Mouse (Mus musculus): Measurements from ENCODE around the gene Dync1li1. TPM values are rescaled to one million over a fixed set of nuclear protein-coding genes. Genes with fewer than 3 reads are reported as not detected.
"Not testable (repeated sequence)": the region's sequence is repeated elsewhere in the genome, so short reads cannot be mapped to it uniquely, and the experiment has no call there.

Gene Dync1li1
- polyA plus RNA-seq, 1 experiment from 2014 or later = 67.5 TPM

- 76% methylated on average over 6 of the region's 6 CpGs for WGBS
- H3K4me2 ChIP-seq = no peak overlapping the region
- no peaks in the 10 kb centered on the region for H3K27me3 ChIP-seq
- H3K9me3 ChIP-seq (replicated peaks) = no peaks in the 10 kb centered on the region
- H3K4me3 ChIP-seq (replicated peaks) = no peak overlapping the region
- H3K27ac ChIP-seq = no peak overlapping the region
- no peaks in the 10 kb centered on the region for H3K4me1 ChIP-seq
- H3K9ac ChIP-seq = no peak overlapping the region
- no peaks in the 10 kb centered on the region for H3K36me3 ChIP-seq
- ATAC-seq (replicated peaks; ENCODE audit: low FRiP score) = no peak
These were observed 8.1 kb upstream of the Dync1li1 start for GRCm38 (mm10) chr9:114680531-114680930.

- Histone ChIP-seq H3K4me2 (no peak overlapping the region), H3K27me3 (no peaks in the 10 kb centered on the region), H3K36me3 (no peaks in the 10 kb centered on the region), H3K9me3 (replicated peaks) (no peaks in the 10 kb centered on the region), H3K4me3 (replicated peaks) (no peak overlapping the region), H3K27ac (no peak overlapping the region), H3K9ac (no peak overlapping the region), H3K4me1 (no peaks in the 10 kb centered on the region)
- 84% methylated on average over 4 of the region's 4 CpGs for WGBS
- no peak for ATAC-seq (replicated peaks; ENCODE audit: low FRiP score)
These were observed 6.4 kb upstream of the Dync1li1 start for GRCm38 (mm10) chr9:114682193-114682592.

DNA sequence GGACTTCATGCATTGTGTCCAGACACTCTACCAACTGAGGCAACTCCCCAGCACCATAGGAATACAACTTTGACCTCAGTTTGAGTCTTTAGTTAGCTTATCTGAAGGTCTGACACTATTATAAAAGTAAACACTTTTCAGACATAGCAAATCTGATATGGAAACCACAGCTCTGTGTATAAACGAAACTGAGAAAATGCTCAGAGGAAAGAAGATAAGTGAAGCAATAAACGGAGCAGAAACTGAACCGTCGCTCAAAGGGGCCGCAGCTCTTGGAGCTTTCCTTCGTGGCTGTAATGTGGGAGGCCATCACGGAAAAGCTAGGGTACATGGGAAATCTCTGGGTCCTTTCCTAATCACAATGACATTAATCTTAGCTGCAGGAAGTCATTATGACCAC lies 2.3 kb upstream of the Dync1li1 start:
- no peak overlapping the region for H3K9ac ChIP-seq
- H3K4me2 ChIP-seq = no peak overlapping the region
- peaks cover 27% of the 10 kb centered on the region for H3K4me1 ChIP-seq
- no peaks in the 10 kb centered on the region for H3K27me3 ChIP-seq
- H3K27ac ChIP-seq = no peak overlapping the region
- WGBS = 89% methylated on average over 7 of the region's 7 CpGs
- H3K36me3 ChIP-seq = 0 out of 2 replicates have a peak, but pooled peaks cover under 1% of the 10 kb centered on the region
- no peak for ATAC-seq (replicated peaks; ENCODE audit: low FRiP score)
- no peak overlapping the region for H3K4me3 ChIP-seq (replicated peaks)
- no peaks in the 10 kb centered on the region for H3K9me3 ChIP-seq (replicated peaks)

DNA sequence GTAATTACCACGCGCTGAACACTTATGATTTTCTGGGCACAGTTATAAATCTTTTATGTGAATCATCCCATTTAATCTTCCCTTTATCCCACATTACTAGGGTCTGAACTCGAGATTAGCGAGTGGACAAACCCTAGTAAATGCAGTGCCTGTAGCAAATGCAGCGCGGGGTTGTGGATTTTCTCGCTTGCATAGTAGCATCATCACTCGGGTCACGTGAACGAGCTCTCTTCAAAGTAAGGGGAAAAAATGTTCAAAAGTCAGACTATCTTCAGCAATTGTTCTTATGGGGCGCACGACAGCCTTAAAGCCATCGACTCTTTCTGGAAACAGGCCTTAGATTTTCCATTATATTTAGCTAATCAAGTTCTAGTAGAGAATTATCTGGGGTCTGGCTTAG lies 951 bp upstream of the Dync1li1 start:
- Histone ChIP-seq H3K9me3 (replicated peaks) (no peaks in the 10 kb centered on the region), H3K27ac (no peak overlapping the region), H3K9ac (peak overlapping the region; percentile 76; the same call in 1 of the 2 replicates), H3K4me3 (replicated peaks) (peak overlapping the region; percentile 67), H3K36me3 (peaks cover 9% of the 10 kb centered on the region), H3K4me1 (peaks cover 27% of the 10 kb centered on the region), H3K27me3 (no peaks in the 10 kb centered on the region), H3K4me2 (peak overlapping the region; percentile 88)
- ATAC-seq (replicated peaks; ENCODE audit: low FRiP score) = no peak
- WGBS = 81% methylated on average over 13 of the region's 13 CpGs

DNA sequence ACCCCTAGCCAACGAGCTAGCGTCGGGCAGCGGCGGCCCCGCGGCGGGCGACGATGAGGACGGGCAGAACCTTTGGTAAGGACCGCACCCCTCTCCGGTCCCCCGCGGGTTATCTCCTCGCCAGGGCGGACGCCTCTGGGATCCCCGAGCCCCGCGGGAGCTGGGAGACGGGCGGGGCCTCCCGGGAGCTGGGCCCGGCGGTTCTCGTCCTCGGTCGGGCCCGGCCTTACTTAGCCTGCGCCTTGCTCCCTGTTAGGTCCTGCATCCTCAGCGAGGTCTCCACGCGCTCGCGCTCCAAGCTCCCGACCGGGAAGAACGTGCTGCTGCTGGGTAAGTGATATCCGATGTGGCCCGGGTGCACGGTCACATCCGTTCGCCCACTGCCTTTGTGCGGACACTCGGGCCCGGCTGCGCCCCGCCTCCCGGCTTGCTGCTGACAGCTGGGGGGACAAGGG lies 390 bp downstream of the Dync1li1 start:
- Histone ChIP-seq H3K4me1 (peaks cover 27% of the 10 kb centered on the region), H3K27ac (peak overlapping the region; percentile 85), H3K4me2 (peak overlapping the region; percentile 88), H3K9me3 (replicated peaks) (no peaks in the 10 kb centered on the region), H3K9ac (peak overlapping the region; percentile 76), H3K4me3 (replicated peaks) (peak overlapping the region; percentile 67), H3K27me3 (no peaks in the 10 kb centered on the region), H3K36me3 (peaks cover 22% of the 10 kb centered on the region)
- ATAC-seq (replicated peaks; ENCODE audit: low FRiP score) = peak; percentile 75
- WGBS = under 1% methylated on average over 50 of the region's 50 CpGs

GRCm38 (mm10) chr9:114690119-114690601 lies 1.6 kb downstream of the Dync1li1 start:
- peaks cover 32% of the 10 kb centered on the region for H3K36me3 ChIP-seq

DNA sequence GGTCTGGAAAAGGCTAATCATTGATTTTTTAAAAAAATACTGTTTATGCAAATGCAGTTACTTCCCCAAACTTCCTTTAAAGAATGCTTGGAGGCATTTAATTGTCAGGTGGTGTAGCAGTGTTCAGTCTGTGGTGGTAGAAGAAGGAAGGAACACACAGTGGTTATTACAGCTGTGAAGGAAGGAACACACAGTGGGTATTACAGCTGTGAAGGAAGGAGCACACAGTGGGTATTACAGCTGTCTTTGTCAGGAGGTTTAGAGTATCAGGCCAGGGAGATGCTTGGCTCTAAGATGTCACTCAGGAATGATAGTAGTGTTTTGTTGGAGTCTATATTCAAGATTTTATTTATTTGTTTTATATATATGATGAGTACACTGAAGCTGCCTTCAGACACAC lies 2.5 kb downstream of the Dync1li1 start:
- Histone ChIP-seq H3K36me3 (peaks cover 34% of the 10 kb centered on the region), H3K9ac (no peak overlapping the region), H3K4me3 (replicated peaks) (no peak overlapping the region), H3K27ac (no peak overlapping the region), H3K9me3 (replicated peaks) (no peaks in the 10 kb centered on the region), H3K27me3 (no peaks in the 10 kb centered on the region), H3K4me2 (peak overlapping the region; percentile 88; the same call in 1 of the 2 replicates), H3K4me1 (peaks cover 27% of the 10 kb centered on the region)
- no peak for ATAC-seq (replicated peaks; ENCODE audit: low FRiP score)

More at GRCm38 (mm10) chr9:114690119-114690601, 1.6 kb downstream of the Dync1li1 start:
- Histone ChIP-seq H3K4me3 (replicated peaks) (peak overlapping the region; percentile 67), H3K27me3 (no peaks in the 10 kb centered on the region), H3K4me2 (peak overlapping the region; percentile 88), H3K27ac (no peak overlapping the region), H3K9ac (peak overlapping the region; percentile 76; the same call in 1 of the 2 replicates), H3K9me3 (replicated peaks) (no peaks in the 10 kb centered on the region), H3K4me1 (peaks cover 27% of the 10 kb centered on the region)
- WGBS = 11% methylated on average over 10 of the region's 10 CpGs
- ATAC-seq (replicated peaks; ENCODE audit: low FRiP score) = no peak

GRCm38 (mm10) chr9:114695662-114696061 lies 7.1 kb downstream of the Dync1li1 start:
- not testable (repeated sequence) for ATAC-seq (replicated peaks; ENCODE audit: low FRiP score); H3K9me3 ChIP-seq (replicated peaks); H3K27ac ChIP-seq; H3K4me2 ChIP-seq; H3K4me1 ChIP-seq; H3K4me3 ChIP-seq (replicated peaks); H3K27me3 ChIP-seq; H3K9ac ChIP-seq
- WGBS = 95% methylated on average over 8 of the region's 8 CpGs
- peaks cover 49% of the 10 kb centered on the region for H3K36me3 ChIP-seq

DNA sequence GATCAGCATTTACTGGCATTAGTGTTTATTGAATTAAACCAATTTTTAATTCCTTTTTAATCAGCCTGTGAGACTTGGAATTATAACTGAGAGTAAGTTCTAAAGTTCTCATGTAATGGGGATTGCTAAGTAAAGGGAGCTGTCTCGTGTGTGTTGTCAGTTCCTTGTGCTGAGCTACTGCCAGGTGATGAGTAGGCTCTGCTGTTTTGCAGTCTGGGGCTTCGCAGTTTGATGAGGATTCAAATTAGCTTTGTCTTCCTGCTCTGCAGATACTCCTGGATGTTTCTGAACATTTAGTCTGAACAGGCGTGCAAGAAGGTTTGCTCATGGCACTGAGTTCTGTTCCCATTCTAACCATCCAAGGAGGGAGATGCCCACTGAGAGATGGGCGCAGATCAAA lies 8.5 kb downstream of the Dync1li1 start:
- H3K4me3 ChIP-seq (replicated peaks) = no peak overlapping the region
- H3K4me1 ChIP-seq = 0 out of 2 replicates have a peak, but pooled peaks cover 2% of the 10 kb centered on the region
- 91% methylated on average over 4 of the region's 4 CpGs for WGBS
- ATAC-seq (replicated peaks; ENCODE audit: low FRiP score) = no peak
- H3K9ac ChIP-seq = no peak overlapping the region
- H3K9me3 ChIP-seq (replicated peaks) = no peaks in the 10 kb centered on the region
- H3K27me3 ChIP-seq = no peaks in the 10 kb centered on the region
- no peak overlapping the region for H3K27ac ChIP-seq
- H3K36me3 ChIP-seq = peaks cover 49% of the 10 kb centered on the region
- H3K4me2 ChIP-seq = no peak overlapping the region

DNA sequence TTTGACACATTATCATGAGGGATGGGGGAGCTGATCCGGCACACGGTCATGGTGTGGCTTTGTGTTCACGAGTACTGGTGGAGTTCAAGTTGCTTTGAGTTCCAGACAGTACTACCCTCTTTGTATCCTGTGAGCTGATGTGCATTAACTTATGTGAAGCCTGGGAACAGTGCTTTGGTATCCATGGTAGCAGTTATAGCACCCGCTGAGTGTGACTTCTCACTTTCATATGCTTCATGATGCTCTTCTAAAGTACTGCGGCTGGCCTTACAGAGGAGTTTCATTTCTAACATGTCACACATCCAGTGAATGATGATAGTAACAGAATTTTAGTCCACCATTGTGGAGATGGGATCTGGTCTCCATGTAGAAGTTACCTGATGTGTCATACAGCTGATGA lies 9.3 kb downstream of the Dync1li1 start:
- Histone ChIP-seq H3K4me3 (replicated peaks) (no peak overlapping the region), H3K4me1 (0 out of 2 replicates have a peak, but pooled peaks cover 2% of the 10 kb centered on the region), H3K36me3 (peaks cover 41% of the 10 kb centered on the region), H3K27ac (no peak overlapping the region), H3K27me3 (no peaks in the 10 kb centered on the region), H3K9ac (no peak overlapping the region), H3K9me3 (replicated peaks) (no peaks in the 10 kb centered on the region), H3K4me2 (no peak overlapping the region)
- WGBS = 89% methylated on average over 5 of the region's 5 CpGs
- ATAC-seq (replicated peaks; ENCODE audit: low FRiP score) = no peak

DNA sequence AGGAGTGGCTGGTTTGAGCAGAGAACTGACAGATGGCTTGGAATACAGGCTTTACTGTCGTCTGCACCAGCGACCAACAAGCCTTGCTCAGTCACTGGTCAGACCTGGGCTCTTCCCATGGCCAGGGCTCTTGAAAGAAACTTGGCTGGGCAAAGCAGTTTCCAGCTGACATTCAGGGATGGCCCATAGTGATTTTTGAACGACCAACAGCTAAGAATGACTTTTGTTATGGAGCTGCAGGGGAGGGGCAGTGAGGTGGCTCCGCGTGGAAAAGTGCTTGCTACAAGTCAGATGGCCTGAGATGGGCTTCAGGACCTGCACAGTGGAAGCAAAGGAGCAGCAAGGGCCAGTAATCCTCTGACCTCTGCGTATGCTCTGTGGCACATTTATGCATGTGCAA lies 10.7 kb downstream of the Dync1li1 start:
- Histone ChIP-seq H3K27me3 (no peaks in the 10 kb centered on the region), H3K9me3 (replicated peaks) (no peaks in the 10 kb centered on the region), H3K4me2 (no peak overlapping the region), H3K27ac (no peak overlapping the region), H3K36me3 (peaks cover 27% of the 10 kb centered on the region), H3K9ac (no peak overlapping the region), H3K4me3 (replicated peaks) (no peak overlapping the region), H3K4me1 (0 out of 2 replicates have a peak, but pooled peaks cover 2% of the 10 kb centered on the region)
- 72% methylated on average over 6 of the region's 6 CpGs for WGBS
- no peak for ATAC-seq (replicated peaks; ENCODE audit: low FRiP score)

DNA sequence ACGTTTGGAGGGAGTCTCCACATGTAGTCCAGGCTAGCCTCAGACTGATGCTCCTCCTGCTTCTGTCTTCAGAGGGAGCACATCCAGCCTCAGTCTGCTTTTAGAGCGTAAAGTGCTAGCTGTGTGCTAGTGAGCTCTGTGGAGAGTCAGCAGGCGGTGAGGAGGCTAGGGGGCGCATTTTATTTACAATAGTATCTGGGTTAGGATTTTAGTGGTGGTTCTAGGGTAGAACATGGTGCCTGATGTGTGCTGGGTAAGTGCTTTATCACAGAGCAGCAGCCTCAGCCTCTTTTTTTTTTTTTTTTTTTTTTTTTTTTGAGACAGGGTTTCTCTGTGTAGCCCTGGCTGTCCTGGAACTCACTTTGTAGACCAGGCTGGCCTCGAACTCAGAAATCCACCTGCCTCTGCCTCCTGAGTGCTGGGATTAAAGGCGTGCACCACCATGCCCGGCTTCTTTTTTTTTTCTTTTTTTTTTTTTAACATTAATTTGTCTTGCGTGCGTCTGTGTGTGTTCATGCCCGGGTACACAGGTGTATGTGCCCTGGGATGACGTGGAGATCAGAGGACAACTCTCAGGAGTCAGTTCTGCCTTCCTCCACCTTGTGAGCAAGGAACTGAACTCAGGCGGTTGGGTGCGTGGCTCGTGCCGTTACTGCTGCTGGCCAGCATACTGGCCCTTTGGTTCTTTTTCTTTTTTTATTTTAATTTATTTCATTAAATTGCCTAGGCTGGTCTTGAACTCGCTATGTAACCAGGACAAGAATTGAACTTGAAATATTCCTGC lies 11.5 kb downstream of the Dync1li1 start:
- Histone ChIP-seq H3K4me3 (replicated peaks) (no peak overlapping the region), H3K9ac (no peak overlapping the region), H3K36me3 (peaks cover 24% of the 10 kb centered on the region), H3K27ac (peak overlapping the region; percentile 82), H3K27me3 (no peaks in the 10 kb centered on the region), H3K9me3 (replicated peaks) (no peaks in the 10 kb centered on the region), H3K4me2 (no peak overlapping the region), H3K4me1 (0 out of 2 replicates have a peak, but pooled peaks cover 2% of the 10 kb centered on the region)
- ATAC-seq (replicated peaks; ENCODE audit: low FRiP score) = no peak
- WGBS = 91% methylated on average over 16 of the region's 16 CpGs
